22 mouse cellular contexts compared by ENCODE assay signal in genomic region chr13:109287465-109287864, GRCm38 (mm10).
DNase-seq lines count a peak whose midpoint lies in the region; ATAC-seq and TF ChIP-seq lines count a peak whose summit lies in the region.
"Had no signal": no experiment of that assay in that cellular context is flagged by ENCODE, and none has a peak within 500 bp of the region (broad histone marks: within the 10 kb centered on the region; RNA-seq: fewer than 3 reads in every experiment).

No protein-coding gene starts in this region.

- H3K9me3 ChIP-seq in liver, embryonic 11.5 days (ENCODE audit: control insufficient read depth, low read length), result no peaks in the 10 kb centered on the region
- no peaks in the 10 kb centered on the region for H3K9me3 ChIP-seq in heart, embryonic 10.5 days
- H3K9me3 ChIP-seq: G1E had no signal

- no peak for TF ChIP-seq CTCF in left cerebral cortex, adult 2 months (IDR thresholded peaks at IDR 0.05)

- no peak overlapping the region for H3K4me2 ChIP-seq in liver, embryonic 11.5 days

- WGBS in liver, embryonic 11.5 days, result 88% methylated on average over 6 of the region's 6 CpGs
- WGBS in heart, embryonic 10.5 days, result 91% methylated on average over 6 of the region's 6 CpGs

- no peak overlapping the region for H3K9ac ChIP-seq in liver, embryonic 11.5 days (ENCODE audit: low read depth, low read length)

- intact Hi-C loops in left cerebral cortex, adult 2 months (cut with DNase I), result no loop called here

- no peaks in the 10 kb centered on the region for H3K36me3 ChIP-seq in liver, embryonic 11.5 days (ENCODE audit: control insufficient read depth, insufficient read depth, low read length)
- H3K36me3 ChIP-seq in heart, embryonic 10.5 days, result no peaks in the 10 kb centered on the region
- H3K36me3 ChIP-seq: G1E had no signal

- H3K4me1 ChIP-seq in liver, embryonic 11.5 days (replicated peaks; ENCODE audit: control insufficient read depth, insufficient read depth, low read length), result no peaks in the 10 kb centered on the region
- H3K4me1 ChIP-seq in heart, embryonic 10.5 days, result no peaks in the 10 kb centered on the region

- ATAC-seq in common myeloid progenitor, adult 5-6 weeks (replicated peaks; ENCODE audit: low read depth, poor library complexity, severe bottlenecking), result peak; percentile 96
- 0 out of 2 replicates have a peak, but pooled peaks have one; percentile 9 for ATAC-seq in granulocyte monocyte progenitor cell, adult 5-6 weeks (replicated peaks; ENCODE audit: poor library complexity, severe bottlenecking)
- ATAC-seq in hematopoietic stem cell, adult 5-6 weeks (replicated peaks in 1 of 2; ENCODE audit: insufficient read depth in 1 of 2, low FRiP score in 2 of 2, low TSS enrichment in 1 of 2, low read depth in 1 of 2, poor library complexity in 2 of 2, severe bottlenecking in 2 of 2), result peak; percentile 94
- peak; percentile 60 for ATAC-seq in megakaryocyte progenitor cell, adult 5-6 weeks (replicated peaks; ENCODE audit: poor library complexity)
- ATAC-seq in liver, embryonic 11.5 days (replicated peaks; ENCODE audit: low FRiP score), result no peak
- ATAC-seq: activated CD4-positive, CD25-positive, alpha-beta regulatory T cell, adult 4 months; CD4-positive, CD25-positive, alpha-beta regulatory T cell, adult 4 months; Patski had no signal

- no peak overlapping the region for H3K4me3 ChIP-seq in left cerebral cortex, adult 2 months
- no peak overlapping the region for H3K4me3 ChIP-seq in liver, embryonic 11.5 days (ENCODE audit: low read depth, low read length)
- H3K4me3 ChIP-seq in heart, embryonic 10.5 days, result no peak overlapping the region

- no peak for DNase-seq in left cerebral cortex, adult 2 months (ENCODE audit: extremely low spot score in 1 of 2, low spot score in 2 of 2)
- DNase-seq in liver, embryonic 11.5 days (ENCODE audit: low spot score), result no peak
- no peak for DNase-seq in heart, embryonic 10.5 days (ENCODE audit: low spot score)
- DNase-seq in embryo, embryonic 9.5 days (ENCODE audit: extremely low spot score), result no peak
- DNase-seq: adrenal gland, adult 2 months; adrenal gland, adult 8-10 months; adrenal gland, postnatal 10 days; adrenal gland, postnatal 14 days; adrenal gland, postnatal 25 days; adrenal gland, postnatal 36 days; B cell, adult 2 months; cerebellum, adult 11 months; cerebellum, adult 11-12 months had no signal

- no peak overlapping the region for H3K27ac ChIP-seq in left cerebral cortex, adult 2 months
- no peak overlapping the region for H3K27ac ChIP-seq in liver, embryonic 11.5 days (ENCODE audit: low read depth, low read length)
- H3K27ac ChIP-seq in heart, embryonic 10.5 days, result no peak overlapping the region

- no peaks in the 10 kb centered on the region for H3K27me3 ChIP-seq in liver, embryonic 11.5 days (replicated peaks; ENCODE audit: control insufficient read depth, insufficient read depth, low read length)
- H3K27me3 ChIP-seq in heart, embryonic 10.5 days (ENCODE audit: insufficient read depth, poor library complexity, severe bottlenecking), result no peaks in the 10 kb centered on the region
- H3K27me3 ChIP-seq: CH12.LX, Patski had no signal
